Mouse (Mus musculus): ENCODE data around the gene Cdc37l1. TPM values are rescaled to one million over a fixed set of nuclear protein-coding genes. Genes with fewer than 3 reads are reported as not detected.

Gene Cdc37l1
- polyA plus RNA-seq, 1 experiment from 2014 or later, result 40.5 TPM

DNA sequence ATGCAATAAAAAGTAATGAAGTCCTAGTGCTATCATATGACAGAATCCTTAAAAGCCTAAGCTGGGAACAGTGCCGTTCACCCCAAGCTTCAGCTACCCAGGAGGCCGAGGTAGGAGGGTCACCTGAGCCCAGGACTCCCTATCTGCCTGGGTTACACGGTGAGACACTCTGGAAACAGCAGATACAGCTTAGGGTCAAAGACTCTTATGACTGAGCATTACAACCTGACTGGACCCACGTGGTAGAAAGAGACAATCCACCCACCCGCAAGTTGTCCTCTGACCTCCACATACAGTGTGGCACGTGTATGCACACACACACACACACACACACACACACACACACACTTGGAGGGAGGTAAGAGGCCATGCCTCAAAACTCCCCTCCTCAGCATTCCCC is 52.0 kb downstream of the Cdc37l1 start:
- Histone ChIP-seq H3K4me1 (peaks cover 15% of the 10 kb centered on the region), H3K27ac (no peak overlapping the region), H3K27me3 (ENCODE audit: low read depth, poor library complexity, severe bottlenecking) (no peaks in the 10 kb centered on the region), H3K36me3 (peaks cover 22% of the 10 kb centered on the region), H3K4me3 (no peak overlapping the region), H3K9me3 (replicated peaks) (no peaks in the 10 kb centered on the region)
- DNase-seq (ENCODE audit: low spot score), result no peak
- 87% methylated on average over 6 of the region's 6 CpGs for WGBS

DNA sequence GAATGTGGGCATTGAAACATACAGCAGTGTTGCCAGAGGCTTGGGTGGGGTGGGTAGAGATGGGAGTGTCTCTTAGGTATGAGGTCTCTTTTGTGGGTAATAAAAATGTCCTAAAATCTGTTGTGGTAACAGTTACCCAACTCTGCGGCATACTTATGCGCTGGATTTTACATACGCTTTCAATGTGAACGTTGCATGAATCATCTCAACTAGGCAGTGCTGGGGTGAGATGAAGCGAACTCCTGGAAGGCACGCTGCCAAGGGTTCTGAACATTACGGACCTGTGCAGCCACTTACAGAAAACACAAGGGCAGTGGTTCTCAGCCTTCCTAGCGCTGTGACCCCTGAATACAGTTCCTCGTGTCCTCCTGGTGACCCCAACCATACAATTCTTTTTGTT is 52.5 kb downstream of the Cdc37l1 start:
- WGBS, result 95% methylated on average over 9 of the region's 9 CpGs
- no peak overlapping the region for H3K27ac ChIP-seq

DNA sequence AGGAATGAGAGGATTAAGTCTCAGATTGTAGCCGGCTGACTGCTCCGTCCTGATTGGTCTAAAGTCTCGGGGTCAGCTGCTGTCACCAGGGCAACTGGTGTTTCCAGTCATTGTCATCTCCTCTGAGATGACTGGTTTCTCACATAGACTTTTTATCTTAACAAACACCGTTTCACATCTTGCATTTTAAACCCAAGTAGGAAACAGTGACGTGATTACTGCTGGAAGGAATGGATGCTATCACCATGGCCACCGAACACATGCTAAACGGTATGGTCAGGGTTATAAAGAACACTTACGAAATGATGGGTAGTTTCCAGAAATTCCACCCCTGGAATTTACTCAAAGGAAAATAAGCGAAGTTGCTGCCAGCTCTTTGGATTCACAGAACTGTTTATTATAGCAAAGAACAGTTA is 54.2 kb downstream of the Cdc37l1 start:
- peaks cover 27% of the 10 kb centered on the region for H3K4me1 ChIP-seq
- H3K4me3 ChIP-seq, result no peak overlapping the region
- no peaks in the 10 kb centered on the region for H3K27me3 ChIP-seq (ENCODE audit: low read depth, poor library complexity, severe bottlenecking)
- H3K9me3 ChIP-seq (replicated peaks), result no peaks in the 10 kb centered on the region
- DNase-seq (ENCODE audit: low spot score), result no peak
- H3K27ac ChIP-seq, result no peak overlapping the region
- H3K36me3 ChIP-seq, result peaks cover 8% of the 10 kb centered on the region; the same call in 1 of the 2 replicates
- WGBS, result 83% methylated on average over 9 of the region's 9 CpGs

More for the DNA sequence above, 52.5 kb downstream of the Cdc37l1 start:
- Histone ChIP-seq H3K9me3 (replicated peaks) (no peaks in the 10 kb centered on the region), H3K4me1 (peaks cover 17% of the 10 kb centered on the region), H3K36me3 (peaks cover 17% of the 10 kb centered on the region), H3K4me3 (no peak overlapping the region), H3K27me3 (ENCODE audit: low read depth, poor library complexity, severe bottlenecking) (no peaks in the 10 kb centered on the region)
- no peak for DNase-seq (ENCODE audit: low spot score)

DNA sequence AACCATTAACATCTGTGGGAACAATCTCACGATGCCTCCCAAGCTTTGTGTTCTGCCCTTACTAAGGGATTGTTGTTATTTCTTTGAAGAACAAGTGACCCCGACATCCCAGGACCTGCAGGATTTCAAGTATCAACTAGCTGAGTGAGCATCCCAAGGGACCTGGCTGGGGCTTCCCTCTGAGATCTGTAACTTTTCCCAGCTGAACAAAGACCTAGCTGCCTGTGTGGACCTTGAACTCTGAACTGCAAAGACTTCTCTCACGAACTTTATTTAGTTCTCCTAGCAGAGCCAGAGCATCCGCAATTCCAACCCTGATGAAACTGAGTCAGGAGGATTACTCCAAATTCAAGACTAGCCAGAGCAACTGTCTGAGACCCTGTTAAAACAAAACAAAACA is 55.2 kb downstream of the Cdc37l1 start:
- Histone ChIP-seq H3K4me3 (no peak overlapping the region), H3K27ac (no peak overlapping the region)

DNA sequence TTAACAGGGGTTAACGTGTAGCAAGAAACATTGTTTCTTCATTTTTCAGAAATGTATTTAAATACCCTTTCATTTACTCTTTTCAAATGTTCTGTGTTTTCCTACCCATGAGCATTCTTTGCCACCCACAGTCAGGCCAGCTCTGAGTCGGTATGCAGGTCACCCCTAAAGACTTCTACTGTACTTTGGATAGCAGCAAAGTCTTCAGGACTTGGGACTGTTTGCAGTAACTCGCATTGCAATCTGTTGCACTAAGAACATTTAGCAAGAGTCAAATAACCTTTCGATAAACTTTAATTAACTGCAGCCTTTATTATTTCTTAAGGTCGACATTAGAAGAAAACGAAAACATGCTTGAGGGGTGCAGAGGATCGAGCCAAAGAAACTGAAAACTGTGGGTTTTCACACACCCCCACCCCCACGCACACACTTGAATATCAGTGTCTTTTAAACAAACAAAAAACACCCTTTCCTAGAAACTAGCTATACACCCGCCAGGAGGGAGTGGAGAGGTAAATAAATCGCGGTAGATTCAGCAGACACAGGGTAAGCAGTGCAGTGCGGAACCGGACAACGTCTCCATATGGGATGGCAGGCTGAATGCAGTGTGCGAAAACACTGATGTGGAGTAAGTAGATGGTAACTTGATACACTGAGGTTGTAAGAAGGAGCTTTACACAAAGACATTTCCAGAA is 56.0 kb downstream of the Cdc37l1 start:
- DNase-seq (ENCODE audit: low spot score), result peak; percentile 42
- Histone ChIP-seq H3K27ac (peak overlapping the region; percentile 96), H3K4me1 (peaks cover 27% of the 10 kb centered on the region), H3K4me3 (peak overlapping the region; percentile 72), H3K36me3 (no peaks in the 10 kb centered on the region), H3K27me3 (ENCODE audit: low read depth, poor library complexity, severe bottlenecking) (no peaks in the 10 kb centered on the region), H3K9me3 (replicated peaks) (no peaks in the 10 kb centered on the region)
- WGBS, result 57% methylated on average over 15 of the region's 15 CpGs

More for the DNA sequence above, 55.2 kb downstream of the Cdc37l1 start:
- WGBS, result 75% methylated on average over 4 of the region's 4 CpGs
- H3K27me3 ChIP-seq (ENCODE audit: low read depth, poor library complexity, severe bottlenecking), result no peaks in the 10 kb centered on the region
- no peaks in the 10 kb centered on the region for H3K9me3 ChIP-seq (replicated peaks)
- H3K4me1 ChIP-seq, result peaks cover 27% of the 10 kb centered on the region
- H3K36me3 ChIP-seq, result no peaks in the 10 kb centered on the region
- no peak for DNase-seq (ENCODE audit: low spot score)

DNA sequence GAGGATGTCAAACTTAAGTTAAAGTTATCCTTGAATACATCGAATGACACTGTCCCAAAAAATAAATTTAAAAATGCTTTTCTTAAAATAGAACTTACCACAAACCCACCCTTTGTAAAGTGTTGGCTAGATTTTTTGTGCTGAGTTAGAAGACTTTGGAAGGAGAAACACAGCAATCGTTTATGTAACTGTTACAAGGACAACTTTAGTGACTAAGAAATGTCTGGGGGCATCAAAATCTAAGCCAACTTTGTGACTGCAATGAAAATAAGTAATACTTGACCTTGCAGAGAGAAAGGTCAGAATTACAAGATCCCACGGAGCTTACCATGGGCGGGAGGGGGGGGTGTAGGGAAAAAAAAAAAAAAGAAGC is 56.8 kb downstream of the Cdc37l1 start:
- Histone ChIP-seq H3K4me1 (peaks cover 27% of the 10 kb centered on the region), H3K27me3 (ENCODE audit: low read depth, poor library complexity, severe bottlenecking) (no peaks in the 10 kb centered on the region), H3K27ac (peak overlapping the region; percentile 96), H3K36me3 (no peaks in the 10 kb centered on the region), H3K4me3 (peak overlapping the region; percentile 72), H3K9me3 (replicated peaks) (no peaks in the 10 kb centered on the region)
- WGBS, result 40% methylated on average over 4 of the region's 4 CpGs
- DNase-seq (ENCODE audit: low spot score), result no peak

DNA sequence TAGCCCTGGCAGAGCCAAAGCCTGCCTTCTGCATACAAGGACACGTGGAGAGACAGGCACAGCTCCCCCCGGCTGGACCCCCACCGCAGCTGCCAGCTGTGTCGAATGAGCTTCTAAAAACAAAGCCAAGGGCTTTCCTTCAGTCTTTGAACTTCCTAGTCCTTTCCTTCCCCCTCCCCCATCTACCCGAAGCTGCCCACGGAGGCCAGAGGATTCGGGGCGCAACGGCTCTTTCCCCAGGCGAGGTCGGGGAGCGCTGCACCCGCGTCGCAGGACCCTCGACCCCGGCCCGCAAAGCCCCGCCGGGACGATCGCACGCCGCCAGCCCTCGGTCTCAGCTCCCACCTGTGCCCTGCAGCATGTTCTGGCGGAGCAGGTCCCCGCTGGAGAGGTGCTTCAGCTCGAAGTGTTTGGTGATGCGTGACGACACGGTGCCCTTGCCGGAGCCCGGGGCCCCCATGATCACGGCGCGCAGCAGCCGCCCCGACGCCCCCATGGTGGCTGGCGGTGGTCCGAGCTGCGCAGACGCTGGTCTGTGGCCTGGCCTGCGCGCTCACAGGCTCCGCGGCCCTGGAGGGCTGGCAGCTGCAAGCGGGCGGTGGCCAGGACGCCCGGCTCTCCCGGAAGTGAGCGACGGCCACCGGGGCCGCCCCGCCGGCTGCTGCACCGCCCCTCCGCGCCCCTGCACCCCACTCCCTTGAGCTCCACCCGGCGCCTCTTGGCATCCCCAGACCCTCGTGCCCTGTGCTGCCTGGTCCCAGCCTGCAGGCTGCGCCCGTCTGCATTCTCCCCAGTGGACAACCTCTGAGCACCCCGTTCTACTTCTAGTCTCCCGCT is 57.4 kb downstream of the Cdc37l1 start, which contains the start of gene Ak3:
Ak3 (minus strand) TSS at position 628 of the 837 bp plus-strand sequence.
- under 1% methylated on average over 54 of the region's 68 CpGs for WGBS
- Histone ChIP-seq H3K36me3 (no peaks in the 10 kb centered on the region), H3K4me1 (peaks cover 27% of the 10 kb centered on the region), H3K27me3 (ENCODE audit: low read depth, poor library complexity, severe bottlenecking) (no peaks in the 10 kb centered on the region), H3K27ac (peak within 1 kb of the TSS; percentile 96), H3K9me3 (replicated peaks) (no peaks in the 10 kb centered on the region), H3K4me3 (peak within 1 kb of the TSS; percentile 72)
- peak; percentile 81 for DNase-seq (ENCODE audit: low spot score)

DNA sequence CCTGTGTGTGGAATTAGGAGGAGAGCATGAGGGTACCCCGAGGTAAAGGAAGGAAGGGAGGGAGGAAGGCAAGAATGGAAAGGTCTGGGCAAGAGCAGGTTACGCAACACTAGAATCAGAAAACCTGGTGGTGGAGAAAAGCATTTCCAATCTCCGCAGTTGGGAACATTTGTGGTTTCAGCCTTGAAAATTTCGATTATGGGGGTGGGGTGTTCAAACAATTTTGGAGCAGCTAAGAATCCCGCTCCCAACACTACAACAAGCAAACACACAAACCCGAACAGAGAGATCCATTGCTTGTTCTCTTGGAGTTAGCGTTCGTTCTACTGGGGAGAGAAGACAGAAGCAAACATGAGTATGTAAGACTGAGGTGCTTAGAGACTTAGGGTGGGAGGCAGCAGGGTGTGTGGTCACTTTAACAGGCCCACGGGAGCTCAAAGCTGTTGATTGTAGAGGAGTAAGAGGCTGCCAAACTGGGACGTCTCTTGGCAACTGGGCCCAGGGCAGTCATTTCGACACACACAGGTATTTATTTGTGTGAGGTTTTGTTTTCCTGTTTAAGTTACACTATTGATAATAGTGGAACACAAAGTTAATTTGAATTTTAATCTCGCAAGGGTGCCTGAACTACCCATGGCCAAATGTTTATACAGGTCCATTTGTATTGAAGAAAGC is 59.4 kb downstream of the Cdc37l1 start:
- H3K4me1 ChIP-seq, result peaks cover 27% of the 10 kb centered on the region
- no peak overlapping the region for H3K27ac ChIP-seq
- no peaks in the 10 kb centered on the region for H3K27me3 ChIP-seq (ENCODE audit: low read depth, poor library complexity, severe bottlenecking)
- no peak overlapping the region for H3K4me3 ChIP-seq
- DNase-seq (ENCODE audit: low spot score), result no peak
- no peaks in the 10 kb centered on the region for H3K36me3 ChIP-seq
- no peaks in the 10 kb centered on the region for H3K9me3 ChIP-seq (replicated peaks)
- 86% methylated on average over 12 of the region's 12 CpGs for WGBS

DNA sequence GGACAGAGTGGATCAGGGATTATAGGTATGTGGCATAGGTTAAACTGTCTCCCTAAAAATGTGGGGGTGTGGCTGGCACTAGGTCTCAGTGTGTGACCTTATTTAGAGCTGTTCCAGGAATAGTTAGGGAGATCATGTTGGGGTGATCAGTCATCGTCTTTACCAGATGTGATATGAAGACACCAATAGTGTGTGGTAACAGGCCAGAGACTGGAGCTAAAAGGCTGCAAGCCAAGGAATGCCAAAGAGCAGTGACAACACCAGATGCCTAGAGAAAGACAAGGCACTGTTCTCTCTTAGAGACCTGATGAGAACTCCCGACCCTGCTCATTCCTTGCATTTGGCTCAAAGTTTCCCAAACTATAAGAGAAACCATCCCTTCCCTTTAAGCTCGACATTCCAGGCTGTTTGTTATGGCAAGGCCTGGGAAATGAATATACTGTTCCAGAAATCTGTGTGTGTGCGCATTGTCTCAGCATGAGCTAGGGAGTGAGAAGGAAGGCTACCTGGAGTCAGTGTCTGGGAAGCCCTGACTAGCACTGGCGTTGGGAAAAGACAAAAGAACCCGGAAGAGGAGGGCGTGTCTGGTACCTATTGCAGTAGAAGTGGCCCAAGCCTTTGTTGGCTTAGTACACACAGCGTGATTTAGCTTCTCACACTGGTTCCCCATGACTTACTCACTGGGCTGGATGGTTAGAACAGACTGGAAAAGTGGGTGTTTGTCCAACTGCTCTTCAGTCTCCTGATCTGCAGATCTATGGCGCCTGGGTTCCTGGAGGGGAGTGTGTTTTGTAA is 60.2 kb downstream of the Cdc37l1 start:
- Histone ChIP-seq H3K4me3 (no peak overlapping the region), H3K27ac (no peak overlapping the region), H3K9me3 (replicated peaks) (no peaks in the 10 kb centered on the region), H3K27me3 (ENCODE audit: low read depth, poor library complexity, severe bottlenecking) (no peaks in the 10 kb centered on the region), H3K36me3 (no peaks in the 10 kb centered on the region), H3K4me1 (peaks cover 25% of the 10 kb centered on the region)
- WGBS, result 86% methylated on average over 9 of the region's 9 CpGs
- no peak for DNase-seq (ENCODE audit: low spot score)

DNA sequence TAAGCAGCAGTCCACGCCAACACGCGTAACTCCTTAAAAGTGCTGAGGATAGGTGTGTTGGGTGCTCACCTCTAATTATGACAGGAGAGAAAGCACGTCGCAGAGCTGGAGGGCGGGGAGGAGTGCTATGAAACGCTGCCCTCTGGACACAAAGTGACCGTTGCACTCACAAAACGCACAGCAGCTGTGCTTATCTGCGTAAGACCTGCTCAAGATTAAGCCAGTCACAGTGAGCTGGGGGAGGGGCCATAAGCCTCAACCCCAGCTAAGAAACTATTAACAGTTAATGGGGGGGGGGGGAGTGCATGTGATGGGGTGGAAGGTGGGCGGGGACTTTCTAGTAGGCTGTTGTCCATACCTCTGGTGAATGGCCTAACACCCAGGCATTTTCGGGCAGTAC is 62.6 kb downstream of the Cdc37l1 start:
- no peaks in the 10 kb centered on the region for H3K27me3 ChIP-seq (ENCODE audit: low read depth, poor library complexity, severe bottlenecking)
- H3K9me3 ChIP-seq (replicated peaks), result no peaks in the 10 kb centered on the region
- H3K36me3 ChIP-seq, result no peaks in the 10 kb centered on the region
- peaks cover 8% of the 10 kb centered on the region for H3K4me1 ChIP-seq
- H3K4me3 ChIP-seq, result no peak overlapping the region
- 87% methylated on average over 12 of the region's 12 CpGs for WGBS
- DNase-seq (ENCODE audit: low spot score), result no peak
- H3K27ac ChIP-seq, result no peak overlapping the region

DNA sequence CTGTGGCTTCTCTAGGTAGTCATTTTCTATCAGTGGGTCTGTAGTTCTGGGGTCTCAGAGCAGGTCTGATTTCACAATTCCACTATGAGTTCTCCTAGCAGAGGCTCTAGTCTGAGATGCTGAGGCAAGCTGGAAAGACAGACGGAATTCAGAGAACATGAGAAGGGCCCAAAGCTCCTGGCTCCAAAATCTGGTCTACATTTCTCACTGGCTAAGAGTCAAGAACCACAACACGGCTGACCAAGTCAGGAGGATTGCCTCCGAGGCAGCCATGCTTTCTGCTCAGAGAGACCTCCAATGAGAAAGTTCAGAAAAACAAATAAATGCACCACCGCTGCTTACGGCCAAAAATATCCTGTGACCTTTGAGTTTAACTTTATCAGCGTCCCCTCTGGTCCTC is 64.4 kb downstream of the Cdc37l1 start:
- Histone ChIP-seq H3K36me3 (no peaks in the 10 kb centered on the region), H3K27ac (no peak overlapping the region), H3K4me3 (no peak overlapping the region), H3K27me3 (ENCODE audit: low read depth, poor library complexity, severe bottlenecking) (no peaks in the 10 kb centered on the region), H3K4me1 (no peaks in the 10 kb centered on the region), H3K9me3 (replicated peaks) (no peaks in the 10 kb centered on the region)
- WGBS, result 88% methylated on average over 6 of the region's 6 CpGs
- no peak for DNase-seq (ENCODE audit: low spot score)

DNA sequence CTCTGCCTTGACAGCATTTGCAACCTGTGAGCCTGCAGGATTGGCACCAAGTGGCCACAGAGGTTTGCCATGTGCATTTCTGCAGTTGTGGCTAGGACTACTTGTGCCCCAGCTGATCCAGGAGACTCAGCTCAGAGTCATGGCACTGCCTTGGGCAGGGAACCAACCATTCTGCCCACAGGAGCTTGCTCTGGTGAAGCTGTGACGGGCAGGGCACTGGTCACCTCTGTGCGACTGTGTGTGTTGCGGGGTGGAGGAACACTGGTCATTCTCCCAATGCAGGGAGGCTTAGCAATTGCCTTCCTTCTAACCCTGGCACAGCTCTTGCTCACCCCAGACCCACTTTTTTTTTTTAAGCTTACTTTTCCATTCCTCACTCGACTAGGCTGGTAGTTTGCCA is 65.3 kb downstream of the Cdc37l1 start:
- Histone ChIP-seq H3K27ac (no peak overlapping the region), H3K27me3 (ENCODE audit: low read depth, poor library complexity, severe bottlenecking) (no peaks in the 10 kb centered on the region), H3K4me3 (no peak overlapping the region), H3K36me3 (no peaks in the 10 kb centered on the region), H3K4me1 (peaks cover 6% of the 10 kb centered on the region), H3K9me3 (replicated peaks) (no peaks in the 10 kb centered on the region)
- no peak for DNase-seq (ENCODE audit: low spot score)
- WGBS, result 89% methylated on average over 4 of the region's 4 CpGs
